22 mouse cellular contexts compared by ENCODE assay signal in the genomic region with DNA sequence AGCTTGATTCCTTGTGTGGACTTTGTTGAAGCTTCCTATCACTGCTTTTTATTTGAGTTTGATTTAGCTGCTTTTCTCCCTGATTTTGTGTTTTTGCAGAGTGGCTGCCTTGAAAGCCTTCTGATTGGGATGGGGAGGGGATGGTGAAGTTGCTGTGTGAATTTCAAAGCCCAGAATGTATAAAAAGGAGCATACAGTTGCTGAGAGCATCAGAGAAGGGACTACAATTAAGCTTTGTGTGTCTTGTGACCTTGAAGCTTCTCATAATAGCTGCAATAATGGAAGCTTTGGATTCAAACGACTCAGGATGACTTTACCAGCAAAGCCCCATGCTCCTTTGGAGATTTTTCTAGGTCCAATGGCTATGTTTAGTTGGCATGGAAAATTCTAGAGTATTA.
DNase-seq lines count a peak whose midpoint lies in the region; ATAC-seq lines count a peak whose summit lies in the region.
"Had no signal": no experiment of that assay in that cellular context is flagged by ENCODE, and none has a peak within 500 bp of the region (broad histone marks: within the 10 kb centered on the region; RNA-seq: fewer than 3 reads in every experiment).

No protein-coding gene starts in this region.

- no peaks in the 10 kb centered on the region for H3K9me3 ChIP-seq in forebrain, embryonic 13.5 days (replicated peaks)
- H3K9me3 ChIP-seq in forebrain, embryonic 12.5 days: no peaks in the 10 kb centered on the region
- no peaks in the 10 kb centered on the region for H3K9me3 ChIP-seq in forebrain, embryonic 16.5 days (ENCODE audit: control insufficient read depth, low read length)
- no peaks in the 10 kb centered on the region for H3K9me3 ChIP-seq in forebrain, embryonic 10.5 days
- H3K9me3 ChIP-seq: embryonic facial prominence, embryonic 10.5 days; embryonic facial prominence, embryonic 12.5 days had no signal

- H3K4me1 ChIP-seq in forebrain, embryonic 13.5 days: peaks cover 13% of the 10 kb centered on the region; the same call in 1 of the 2 replicates
- H3K4me1 ChIP-seq in forebrain, embryonic 12.5 days: peaks cover 17% of the 10 kb centered on the region
- H3K4me1 ChIP-seq in forebrain, embryonic 16.5 days (replicated peaks; ENCODE audit: control insufficient read depth, insufficient read depth, low read length): peaks cover 4% of the 10 kb centered on the region; the same call in 1 of the 2 replicates
- 0 out of 2 replicates have a peak, but pooled peaks cover 12% of the 10 kb centered on the region for H3K4me1 ChIP-seq in forebrain, embryonic 10.5 days
- H3K4me1 ChIP-seq: embryonic facial prominence, embryonic 10.5 days; embryonic facial prominence, embryonic 12.5 days had no signal

- H3K27me3 ChIP-seq in forebrain, embryonic 13.5 days: no peaks in the 10 kb centered on the region
- no peaks in the 10 kb centered on the region for H3K27me3 ChIP-seq in forebrain, embryonic 12.5 days
- H3K27me3 ChIP-seq in forebrain, embryonic 16.5 days (replicated peaks; ENCODE audit: control insufficient read depth, insufficient read depth, low read length): no peaks in the 10 kb centered on the region
- no peaks in the 10 kb centered on the region for H3K27me3 ChIP-seq in forebrain, embryonic 10.5 days (ENCODE audit: poor library complexity, severe bottlenecking)
- H3K27me3 ChIP-seq: CH12.LX; embryonic facial prominence, embryonic 12.5 days had no signal

- no peak overlapping the region for H3K4me2 ChIP-seq in forebrain, embryonic 13.5 days
- H3K4me2 ChIP-seq in forebrain, embryonic 12.5 days: no peak overlapping the region
- no peak overlapping the region for H3K4me2 ChIP-seq in forebrain, embryonic 16.5 days (ENCODE audit: low read length)
- H3K4me2 ChIP-seq: embryonic facial prominence, embryonic 12.5 days had no signal

- H3K9ac ChIP-seq in forebrain, embryonic 13.5 days: no peak overlapping the region
- H3K9ac ChIP-seq in forebrain, embryonic 12.5 days: no peak overlapping the region
- H3K9ac ChIP-seq in forebrain, embryonic 16.5 days (replicated peaks; ENCODE audit: low read depth, low read length): no peak overlapping the region
- H3K9ac ChIP-seq: embryonic facial prominence, embryonic 12.5 days had no signal

- no peak overlapping the region for H3K27ac ChIP-seq in forebrain, embryonic 13.5 days
- no peak overlapping the region for H3K27ac ChIP-seq in forebrain, embryonic 12.5 days
- H3K27ac ChIP-seq in forebrain, embryonic 16.5 days (ENCODE audit: low read length): no peak overlapping the region
- no peak overlapping the region for H3K27ac ChIP-seq in forebrain, embryonic 10.5 days
- H3K27ac ChIP-seq: embryonic facial prominence, embryonic 10.5 days; embryonic facial prominence, embryonic 12.5 days had no signal

- no peak for DNase-seq in forebrain, embryonic 10.5 days (ENCODE audit: extremely low spot score, low spot score)
- no peak for DNase-seq in frontal cortex, postnatal 36 days (ENCODE audit: low spot score in 2 of 2)
- peak; percentile 53 for DNase-seq in Muller cell, postnatal 12 days (ENCODE audit: inconsistent ontology term)
- no peak for DNase-seq in lung, postnatal 36 days
- DNase-seq: adrenal gland, adult 2 months; adrenal gland, postnatal 10 days; adrenal gland, postnatal 25 days; B cell, adult 2 months; cerebellum, adult 11-12 months; cerebellum, adult 2 months; cerebellum, adult 9-10 months; cerebellum, postnatal 10 days; cerebellum, postnatal 25 days had no signal

- WGBS in forebrain, embryonic 13.5 days: 18% methylated on average over 1 of the region's 1 CpGs
- WGBS in forebrain, embryonic 12.5 days: 37% methylated on average over 1 of the region's 1 CpGs
- 8% methylated on average over 1 of the region's 1 CpGs for WGBS in forebrain, embryonic 16.5 days
- WGBS in forebrain, embryonic 10.5 days: 52% methylated on average over 1 of the region's 1 CpGs

- H3K36me3 ChIP-seq in forebrain, embryonic 13.5 days (ENCODE audit: poor library complexity, severe bottlenecking): no peaks in the 10 kb centered on the region
- no peaks in the 10 kb centered on the region for H3K36me3 ChIP-seq in forebrain, embryonic 12.5 days (replicated peaks)
- H3K36me3 ChIP-seq in forebrain, embryonic 16.5 days (ENCODE audit: control insufficient read depth, insufficient read depth): no peaks in the 10 kb centered on the region
- no peaks in the 10 kb centered on the region for H3K36me3 ChIP-seq in forebrain, embryonic 10.5 days (replicated peaks)
- H3K36me3 ChIP-seq: embryonic facial prominence, embryonic 10.5 days; embryonic facial prominence, embryonic 12.5 days; G1E had no signal

- ATAC-seq in forebrain, embryonic 13.5 days: peak; percentile 55
- no peak for ATAC-seq in forebrain, embryonic 12.5 days (ENCODE audit: low FRiP score)
- ATAC-seq in forebrain, embryonic 16.5 days: peak; percentile 56
- ATAC-seq in frontal cortex, adult (ENCODE audit: low TSS enrichment): 0 out of 2 replicates have a peak, but pooled peaks have one; percentile 23
- ATAC-seq: CD4-positive, CD25-positive, alpha-beta regulatory T cell, adult 4 months had no signal

- H3K4me3 ChIP-seq in forebrain, embryonic 13.5 days: no peak overlapping the region
- no peak overlapping the region for H3K4me3 ChIP-seq in forebrain, embryonic 12.5 days (replicated peaks)
- no peak overlapping the region for H3K4me3 ChIP-seq in forebrain, embryonic 16.5 days (replicated peaks; ENCODE audit: low read length)
- H3K4me3 ChIP-seq in forebrain, embryonic 10.5 days: no peak overlapping the region
- H3K4me3 ChIP-seq: embryonic facial prominence, embryonic 10.5 days; embryonic facial prominence, embryonic 12.5 days had no signal
